Mouse (Mus musculus): Measurements from ENCODE around the gene Mamdc2. TPM values are rescaled to one million over a fixed set of nuclear protein-coding genes. Genes with fewer than 3 reads are reported as not detected.
"Not testable (repeated sequence)": the region's sequence is repeated elsewhere in the genome, so short reads cannot be mapped to it uniquely, and the experiment has no call there.

The Mamdc2 gene
- polyA plus RNA-seq, 1 experiment: not detected

GRCm38 (mm10) chr19:23485940-23486600 is 37.8 kb upstream of the Mamdc2 start:
- Histone ChIP-seq H3K4me3 (ENCODE audit: insufficient read depth, low read depth, low read length) (no peak overlapping the region), H3K4me1 (ENCODE audit: control insufficient read depth, insufficient read depth, low read length) (no peaks in the 10 kb centered on the region), H3K27ac (ENCODE audit: insufficient read depth, low read depth, low read length) (no peak overlapping the region)
- 72% methylated on average over 7 of the region's 7 CpGs for WGBS
- TF ChIP-seq POLR2A (IDR thresholded peaks at IDR 0.05; ENCODE audit: insufficient read depth, low read depth, low read length) (no peak), CTCF (IDR thresholded peaks at IDR 0.05; ENCODE audit: insufficient read depth, low read depth, low read length) (no peak)

DNA sequence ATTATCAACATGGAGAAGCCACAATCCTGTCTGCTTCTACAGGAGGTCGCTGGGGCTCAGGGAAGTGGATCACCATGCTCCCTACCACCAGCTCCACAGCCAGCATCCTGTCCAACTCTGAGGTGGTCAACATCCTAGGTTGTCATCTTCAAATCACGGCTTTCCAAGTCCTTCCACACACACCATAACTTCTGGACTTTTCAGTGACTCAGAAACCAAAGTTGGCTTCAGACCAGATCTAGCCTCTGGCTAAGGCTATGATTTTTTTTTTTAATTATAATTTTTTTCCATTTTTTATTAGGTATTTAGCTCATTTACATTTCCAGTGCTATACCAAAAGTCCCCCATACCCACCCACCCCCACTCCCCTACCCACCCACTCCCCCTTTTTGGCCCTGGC is 34.3 kb upstream of the Mamdc2 start:
- not testable (repeated sequence) for H3K4me1 ChIP-seq (ENCODE audit: control insufficient read depth, insufficient read depth, low read length); H3K4me3 ChIP-seq (ENCODE audit: insufficient read depth, low read depth, low read length); H3K27ac ChIP-seq (ENCODE audit: insufficient read depth, low read depth, low read length)
- WGBS: 87% methylated on average over 2 of the region's 2 CpGs

DNA sequence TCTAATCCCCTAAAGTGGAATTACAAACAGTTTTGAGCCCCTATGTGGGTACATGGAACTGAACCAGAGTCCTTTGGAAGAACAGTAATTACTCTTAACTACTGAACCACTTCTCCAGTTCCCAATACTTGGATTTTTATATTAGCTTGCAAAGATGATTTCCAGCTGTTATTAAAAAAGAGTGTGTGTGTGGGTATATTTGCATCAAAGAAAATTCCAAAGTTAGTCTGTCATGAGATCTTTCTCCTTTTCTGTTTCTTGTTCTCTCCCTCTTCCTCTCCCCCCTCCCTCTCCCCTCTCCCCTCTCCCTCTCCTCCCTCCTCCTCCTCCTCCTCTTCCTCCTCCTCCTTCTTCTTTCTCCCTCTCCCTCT is 31.3 kb upstream of the Mamdc2 start:
- H3K27ac ChIP-seq (ENCODE audit: insufficient read depth, low read depth, low read length): no peak overlapping the region
- no peaks in the 10 kb centered on the region for H3K4me1 ChIP-seq (ENCODE audit: control insufficient read depth, insufficient read depth, low read length)
- H3K4me3 ChIP-seq (ENCODE audit: insufficient read depth, low read depth, low read length): no peak overlapping the region
- no peak for TF ChIP-seq CTCF (IDR thresholded peaks at IDR 0.05; ENCODE audit: insufficient read depth, low read depth, low read length)
- TF ChIP-seq POLR2A (IDR thresholded peaks at IDR 0.05; ENCODE audit: insufficient read depth, low read depth, low read length): no peak

DNA sequence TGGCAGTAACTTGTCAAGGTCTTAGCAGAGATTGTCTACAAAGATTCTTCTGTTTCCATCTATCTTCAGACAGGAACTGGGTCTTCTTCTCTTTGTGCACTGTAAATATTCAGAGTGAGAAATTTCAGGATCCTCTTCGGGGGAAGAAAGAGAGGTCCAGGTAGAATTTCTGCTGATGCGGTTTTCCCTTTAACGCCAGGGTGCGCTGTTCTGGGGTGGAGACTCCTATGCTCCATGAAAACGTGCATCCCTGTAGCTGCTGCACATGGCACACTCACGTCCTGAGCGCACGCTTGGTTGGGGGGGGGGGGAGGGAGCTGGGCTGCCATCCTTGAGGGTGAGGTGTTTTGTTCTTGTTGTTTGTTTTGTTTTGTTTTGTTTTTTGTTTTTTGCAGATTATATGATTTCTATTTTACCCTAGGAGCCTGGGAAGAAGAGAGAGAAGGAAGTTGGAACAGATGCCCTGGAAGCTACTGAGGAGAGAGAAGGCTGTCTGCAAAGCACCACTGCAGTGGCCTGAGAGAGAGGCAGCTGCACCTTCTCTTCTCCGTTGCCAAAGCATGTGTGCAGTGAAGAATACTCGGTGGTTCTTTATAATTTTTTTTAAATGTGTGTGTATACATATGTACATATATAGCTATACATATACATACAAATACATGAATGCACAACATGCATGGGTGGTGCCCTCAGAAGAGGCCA is 30.8 kb upstream of the Mamdc2 start:
- TF ChIP-seq CTCF (IDR thresholded peaks at IDR 0.05; ENCODE audit: insufficient read depth, low read depth, low read length) (no peak), POLR2A (IDR thresholded peaks at IDR 0.05; ENCODE audit: insufficient read depth, low read depth, low read length) (no peak)
- no peak overlapping the region for H3K27ac ChIP-seq (ENCODE audit: insufficient read depth, low read depth, low read length)
- WGBS: 16% methylated on average over 10 of the region's 10 CpGs
- no peak overlapping the region for H3K4me3 ChIP-seq (ENCODE audit: insufficient read depth, low read depth, low read length)
- no peaks in the 10 kb centered on the region for H3K4me1 ChIP-seq (ENCODE audit: control insufficient read depth, insufficient read depth, low read length)

DNA sequence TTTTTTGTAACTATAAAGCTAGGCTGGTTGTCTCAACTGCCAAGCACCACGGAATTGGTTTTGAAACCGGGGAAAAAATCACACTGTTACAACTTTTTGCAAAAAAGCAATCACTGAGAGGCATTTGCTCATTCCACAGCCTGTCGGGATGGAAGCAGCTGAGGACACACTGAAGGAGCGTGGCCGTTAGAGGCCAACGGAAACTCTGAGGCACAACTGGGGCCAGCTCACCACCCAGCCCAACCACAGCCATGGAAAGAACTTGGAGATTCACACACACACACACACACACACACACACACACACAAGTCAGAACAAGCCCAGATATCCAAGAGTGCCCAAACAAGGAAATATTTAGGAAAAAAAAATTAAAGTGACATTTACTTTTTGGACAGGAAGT is 29.6 kb upstream of the Mamdc2 start:
- 81% methylated on average over 6 of the region's 6 CpGs for WGBS
- H3K4me3 ChIP-seq (ENCODE audit: insufficient read depth, low read depth, low read length): no peak overlapping the region
- no peak for TF ChIP-seq POLR2A (IDR thresholded peaks at IDR 0.05; ENCODE audit: insufficient read depth, low read depth, low read length)
- no peak for TF ChIP-seq CTCF (IDR thresholded peaks at IDR 0.05; ENCODE audit: insufficient read depth, low read depth, low read length)
- no peaks in the 10 kb centered on the region for H3K4me1 ChIP-seq (ENCODE audit: control insufficient read depth, insufficient read depth, low read length)
- H3K27ac ChIP-seq (ENCODE audit: insufficient read depth, low read depth, low read length): no peak overlapping the region

DNA sequence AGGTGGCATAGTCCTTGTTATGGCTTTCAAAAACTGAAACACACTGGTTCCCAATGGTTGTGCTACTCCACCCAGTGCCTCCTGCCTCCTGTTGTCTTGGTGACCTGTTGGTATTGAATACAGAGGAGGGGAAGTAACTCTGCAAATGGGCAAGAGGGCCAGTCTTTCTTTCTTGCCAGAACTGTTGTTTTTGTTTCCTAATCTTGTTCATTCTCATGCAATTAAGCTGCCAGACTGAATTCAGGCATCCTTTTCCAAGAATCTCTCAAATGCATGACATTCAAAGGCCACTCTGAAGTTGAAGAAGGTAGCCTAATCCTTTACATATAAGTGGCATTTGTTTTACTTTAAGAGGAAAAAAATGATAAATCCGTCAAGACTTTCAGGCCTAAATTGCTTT is 19.6 kb upstream of the Mamdc2 start:
- Histone ChIP-seq H3K4me1 (ENCODE audit: control insufficient read depth, insufficient read depth, low read length) (no peaks in the 10 kb centered on the region), H3K27ac (ENCODE audit: insufficient read depth, low read depth, low read length) (no peak overlapping the region), H3K4me3 (ENCODE audit: insufficient read depth, low read depth, low read length) (no peak overlapping the region)
- WGBS: 56% methylated on average over 1 of the region's 1 CpGs
- TF ChIP-seq POLR2A (IDR thresholded peaks at IDR 0.05; ENCODE audit: insufficient read depth, low read depth, low read length) (no peak), CTCF (IDR thresholded peaks at IDR 0.05; ENCODE audit: insufficient read depth, low read depth, low read length) (no peak)

GRCm38 (mm10) chr19:23467011-23467410 is 18.8 kb upstream of the Mamdc2 start:
- no peak overlapping the region for H3K4me3 ChIP-seq (ENCODE audit: insufficient read depth, low read depth, low read length)
- TF ChIP-seq POLR2A (IDR thresholded peaks at IDR 0.05; ENCODE audit: insufficient read depth, low read depth, low read length) (no peak), CTCF (IDR thresholded peaks at IDR 0.05; ENCODE audit: insufficient read depth, low read depth, low read length) (no peak)
- no peak overlapping the region for H3K27ac ChIP-seq (ENCODE audit: insufficient read depth, low read depth, low read length)
- no peaks in the 10 kb centered on the region for H3K4me1 ChIP-seq (ENCODE audit: control insufficient read depth, insufficient read depth, low read length)
- WGBS: 63% methylated on average over 2 of the region's 2 CpGs

GRCm38 (mm10) chr19:23457492-23457891 is 9.2 kb upstream of the Mamdc2 start:
- no peak overlapping the region for H3K27ac ChIP-seq (ENCODE audit: insufficient read depth, low read depth, low read length)
- WGBS: 32% methylated on average over 4 of the region's 4 CpGs
- H3K4me1 ChIP-seq (ENCODE audit: control insufficient read depth, insufficient read depth, low read length): no peaks in the 10 kb centered on the region
- no peak for TF ChIP-seq POLR2A (IDR thresholded peaks at IDR 0.05; ENCODE audit: insufficient read depth, low read depth, low read length)
- no peak overlapping the region for H3K4me3 ChIP-seq (ENCODE audit: insufficient read depth, low read depth, low read length)

- Histone ChIP-seq H3K27ac (ENCODE audit: insufficient read depth, low read depth, low read length) (no peak overlapping the region), H3K4me3 (ENCODE audit: insufficient read depth, low read depth, low read length) (no peak overlapping the region), H3K4me1 (ENCODE audit: control insufficient read depth, insufficient read depth, low read length) (peaks cover 13% of the 10 kb centered on the region)
- no peak for TF ChIP-seq POLR2A (IDR thresholded peaks at IDR 0.05; ENCODE audit: insufficient read depth, low read depth, low read length)
- no peak for TF ChIP-seq CTCF (IDR thresholded peaks at IDR 0.05; ENCODE audit: insufficient read depth, low read depth, low read length)
- 81% methylated on average over 4 of the region's 4 CpGs for WGBS
Measured at GRCm38 (mm10) chr19:23451361-23451760, 3.1 kb upstream of the Mamdc2 start.

Measured in olfactory bulb, adult 2 months (tissue).